In the genomic region with DNA sequence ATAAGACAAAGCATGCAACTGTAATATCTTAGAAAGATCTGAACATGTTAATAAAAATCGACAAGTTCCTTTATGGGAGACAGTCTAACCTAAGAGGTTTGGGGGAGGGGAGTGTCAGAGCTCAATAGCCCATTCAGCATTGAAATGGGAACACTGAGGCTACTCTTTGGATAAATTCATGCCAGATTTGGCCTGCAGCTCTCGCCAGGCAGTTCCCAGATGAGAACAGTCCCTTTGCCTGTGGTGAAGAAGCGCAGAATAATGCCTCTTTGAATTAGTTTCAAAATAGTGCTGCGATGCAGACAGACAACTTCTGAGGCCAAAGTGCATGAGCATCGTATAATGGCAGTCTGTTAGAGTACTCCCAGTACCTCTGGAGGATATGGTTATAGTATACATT, we compare ENCODE assay signal across 17 mouse cellular contexts.
DNase-seq lines count a peak whose midpoint lies in the region; ATAC-seq and TF ChIP-seq lines count a peak whose summit lies in the region.
"Had no signal": no experiment of that assay in that cellular context is flagged by ENCODE, and none has a peak within 500 bp of the region (broad histone marks: within the 10 kb centered on the region; RNA-seq: fewer than 3 reads in every experiment).

No protein-coding gene starts in this region.

- H3K9me3 ChIP-seq in hindbrain, postnatal 0 days (ENCODE audit: low read length): no peaks in the 10 kb centered on the region
- H3K9me3 ChIP-seq in hindbrain, embryonic 13.5 days: no peaks in the 10 kb centered on the region
- H3K9me3 ChIP-seq: embryonic facial prominence, embryonic 12.5 days; hindbrain, embryonic 15.5 days; limb, embryonic 12.5 days; liver, embryonic 13.5 days; lung, embryonic 15.5 days had no signal

- DNase-seq in hindbrain, postnatal 0 days (ENCODE audit: low spot score): peak; percentile 50
- DNase-seq in right cerebral cortex, postnatal 10 days (ENCODE audit: low spot score in 2 of 2): peak; percentile 53 to 57
- no peak for DNase-seq in right cerebral cortex, postnatal 14 days
- peak; percentile 5 to 47 for DNase-seq in layer of hippocampus, postnatal 14 days (ENCODE audit: low spot score in 2 of 2)
- DNase-seq in heart, postnatal 4 days: no peak
- no peak for DNase-seq in lung, postnatal 10 days
- DNase-seq: adrenal gland, postnatal 36 days; cerebellum, adult 9-10 months; gastrocnemius, postnatal 25 days; kidney, adult 11 months; kidney, postnatal 10 days; liver, embryonic 13.5 days had no signal

- TF ChIP-seq CTCF in hindbrain, postnatal 0 days (IDR thresholded peaks at IDR 0.05; ENCODE audit: low read depth): no peak

- no peak overlapping the region for H3K4me2 ChIP-seq in hindbrain, postnatal 0 days (ENCODE audit: low read depth, low read length)
- no peak overlapping the region for H3K4me2 ChIP-seq in hindbrain, embryonic 13.5 days
- H3K4me2 ChIP-seq: embryonic facial prominence, embryonic 12.5 days; hindbrain, embryonic 15.5 days; limb, embryonic 12.5 days; liver, embryonic 13.5 days; lung, embryonic 15.5 days had no signal

- no peaks in the 10 kb centered on the region for H3K36me3 ChIP-seq in hindbrain, postnatal 0 days (ENCODE audit: insufficient read depth, low read length)
- no peaks in the 10 kb centered on the region for H3K36me3 ChIP-seq in hindbrain, embryonic 13.5 days
- H3K36me3 ChIP-seq: embryonic facial prominence, embryonic 12.5 days; hindbrain, embryonic 15.5 days; limb, embryonic 12.5 days; liver, embryonic 13.5 days; lung, embryonic 15.5 days had no signal

- H3K9ac ChIP-seq in hindbrain, postnatal 0 days (replicated peaks; ENCODE audit: low read length): no peak overlapping the region
- H3K9ac ChIP-seq in hindbrain, embryonic 13.5 days: no peak overlapping the region
- H3K9ac ChIP-seq: embryonic facial prominence, embryonic 12.5 days; hindbrain, embryonic 15.5 days; limb, embryonic 12.5 days; liver, embryonic 13.5 days; lung, embryonic 15.5 days had no signal

- peak; percentile 58; the same call in 1 of the 2 replicates for ATAC-seq in hindbrain, postnatal 0 days
- no peak for ATAC-seq in hindbrain, embryonic 13.5 days (ENCODE audit: low FRiP score)

- no peak overlapping the region for H3K4me3 ChIP-seq in hindbrain, postnatal 0 days (ENCODE audit: low read length)
- H3K4me3 ChIP-seq in hindbrain, embryonic 13.5 days: no peak overlapping the region
- H3K4me3 ChIP-seq: embryonic facial prominence, embryonic 12.5 days; hindbrain, embryonic 15.5 days; limb, embryonic 12.5 days; liver, embryonic 13.5 days; lung, embryonic 15.5 days had no signal

- H3K27ac ChIP-seq in hindbrain, postnatal 0 days: no peak overlapping the region
- H3K27ac ChIP-seq in hindbrain, embryonic 13.5 days: no peak overlapping the region
- H3K27ac ChIP-seq: embryonic facial prominence, embryonic 12.5 days; hindbrain, embryonic 15.5 days; limb, embryonic 12.5 days; liver, embryonic 13.5 days; lung, embryonic 15.5 days had no signal

- no peaks in the 10 kb centered on the region for H3K4me1 ChIP-seq in hindbrain, postnatal 0 days (ENCODE audit: insufficient read depth, low read length)
- H3K4me1 ChIP-seq in hindbrain, embryonic 13.5 days (replicated peaks): no peaks in the 10 kb centered on the region
- H3K4me1 ChIP-seq: embryonic facial prominence, embryonic 12.5 days; hindbrain, embryonic 15.5 days; limb, embryonic 12.5 days; liver, embryonic 13.5 days; lung, embryonic 15.5 days had no signal

- no peaks in the 10 kb centered on the region for H3K27me3 ChIP-seq in hindbrain, postnatal 0 days (ENCODE audit: insufficient read depth, low read length)
- no peaks in the 10 kb centered on the region for H3K27me3 ChIP-seq in hindbrain, embryonic 13.5 days
- H3K27me3 ChIP-seq: embryonic facial prominence, embryonic 12.5 days; hindbrain, embryonic 15.5 days; liver, embryonic 13.5 days; lung, embryonic 15.5 days had no signal

- WGBS in hindbrain, postnatal 0 days: 40% methylated on average over 5 of the region's 5 CpGs
- WGBS in hindbrain, embryonic 13.5 days: 60% methylated on average over 5 of the region's 5 CpGs

Comparison
In these comparisons a context has a peak if more than half of its experiments do, and no peak if none do; other contexts are left out.
1. DNase-seq: peak in hindbrain, postnatal 0 days (single experiment), right cerebral cortex, postnatal 10 days (2 of 2) and layer of hippocampus, postnatal 14 days (2 of 2); none in right cerebral cortex, postnatal 14 days (single experiment), heart, postnatal 4 days (single experiment) and lung, postnatal 10 days (single experiment).